8 mouse cellular contexts compared by ENCODE assay signal in genomic region chr2:181364487-181364859, GRCm38 (mm10). TPM values are rescaled to one million over a fixed set of nuclear protein-coding genes. Genes with fewer than 3 reads are reported as not detected.
DNase-seq lines count a peak whose midpoint lies in the region; ATAC-seq and TF ChIP-seq lines count a peak whose summit lies in the region.

No protein-coding gene starts in this region.

- peak overlapping the region; percentile 89 for H3K4me2 ChIP-seq in hindbrain, embryonic 11.5 days (replicated peaks; ENCODE audit: low read depth, low read length)
- H3K4me2 ChIP-seq in midbrain, embryonic 12.5 days (replicated peaks) = peak overlapping the region; percentile 99

- H3K4me3 ChIP-seq in kidney, adult 2 months (ENCODE audit: insufficient read depth, low read depth, low read length) = peak overlapping the region; percentile 75
- peak overlapping the region; percentile 88 for H3K4me3 ChIP-seq in hindbrain, embryonic 11.5 days (ENCODE audit: low read depth, low read length)
- peak overlapping the region; percentile 75 for H3K4me3 ChIP-seq in midbrain, embryonic 12.5 days

- peak overlapping the region; percentile 93 for H3K9ac ChIP-seq in hindbrain, embryonic 11.5 days (ENCODE audit: low read depth, low read length)
- H3K9ac ChIP-seq in midbrain, embryonic 12.5 days (replicated peaks) = peak overlapping the region; percentile 94

- no peak; the same call in 1 of the 2 replicates for ATAC-seq in hindbrain, embryonic 11.5 days (ENCODE audit: low FRiP score)
- 0 out of 2 replicates have a peak, but pooled peaks have one; percentile 10 for ATAC-seq in midbrain, embryonic 12.5 days (ENCODE audit: low FRiP score, low read depth)
- no peak for ATAC-seq in megakaryocyte-erythroid progenitor cell, adult 5-6 weeks (replicated peaks; ENCODE audit: low FRiP score, low TSS enrichment, poor library complexity, severe bottlenecking)

- H3K27me3 ChIP-seq in kidney, adult 2 months (replicated peaks; ENCODE audit: control insufficient read depth, insufficient read depth, low read length) = no peaks in the 10 kb centered on the region
- H3K27me3 ChIP-seq in hindbrain, embryonic 11.5 days (ENCODE audit: control insufficient read depth, insufficient read depth, low read length) = no peaks in the 10 kb centered on the region
- H3K27me3 ChIP-seq in midbrain, embryonic 12.5 days = no peaks in the 10 kb centered on the region

- 5% methylated on average over 14 of the region's 14 CpGs for WGBS in kidney, adult 2 months
- WGBS in hindbrain, embryonic 11.5 days = 9% methylated on average over 14 of the region's 14 CpGs
- WGBS in midbrain, embryonic 12.5 days = 10% methylated on average over 14 of the region's 14 CpGs

- H3K4me1 ChIP-seq in kidney, adult 2 months (ENCODE audit: control insufficient read depth, insufficient read depth, low read length) = peaks cover 6% of the 10 kb centered on the region; the same call in 1 of the 2 replicates
- H3K4me1 ChIP-seq in hindbrain, embryonic 11.5 days (replicated peaks; ENCODE audit: control insufficient read depth, insufficient read depth, low read length) = peaks cover 6% of the 10 kb centered on the region; the same call in 1 of the 2 replicates
- H3K4me1 ChIP-seq in midbrain, embryonic 12.5 days = peaks cover 35% of the 10 kb centered on the region

- H3K9me3 ChIP-seq in hindbrain, embryonic 11.5 days (ENCODE audit: control insufficient read depth, low read length) = no peaks in the 10 kb centered on the region
- H3K9me3 ChIP-seq in midbrain, embryonic 12.5 days = no peaks in the 10 kb centered on the region

- no peak overlapping the region for H3K27ac ChIP-seq in kidney, adult 2 months (ENCODE audit: insufficient read depth, low read depth, low read length)
- H3K27ac ChIP-seq in hindbrain, embryonic 11.5 days (ENCODE audit: low read depth, low read length) = peak overlapping the region; percentile 90; the same call in 1 of the 2 replicates
- peak overlapping the region; percentile 90 for H3K27ac ChIP-seq in midbrain, embryonic 12.5 days (replicated peaks)

- H3K36me3 ChIP-seq in kidney, adult 2 months (ENCODE audit: control insufficient read depth, insufficient read depth, low read length) = peaks cover 2% of the 10 kb centered on the region; the same call in 1 of the 2 replicates
- peaks cover 9% of the 10 kb centered on the region; the same call in 1 of the 2 replicates for H3K36me3 ChIP-seq in hindbrain, embryonic 11.5 days (ENCODE audit: control insufficient read depth, insufficient read depth, low read length)
- H3K36me3 ChIP-seq in midbrain, embryonic 12.5 days = peaks cover 49% of the 10 kb centered on the region

- DNase-seq in kidney, adult 2 months = no peak
- no peak for DNase-seq in kidney, postnatal 14 days
- DNase-seq in MN1 (ENCODE audit: low spot score) (peak; percentile 14), adipocyte (ENCODE audit: low spot score) (no peak)
- no peak for DNase-seq in hindbrain, embryonic 11.5 days (ENCODE audit: low spot score)
- DNase-seq in right cerebral cortex, postnatal 14 days = no peak

- TF ChIP-seq POLR2A in kidney, adult 2 months (IDR thresholded peaks at IDR 0.05; ENCODE audit: low read depth, low read length) = no peak

- no peak for TF ChIP-seq CTCF in kidney, adult 2 months (conservative IDR thresholded peaks at IDR 0.05; ENCODE audit: insufficient read depth, insufficient read length, low read depth, low read length)

RNA-seq across cellular contexts. Expression of gene Zgpat, which starts 0.3 kb away (rescaled TPM):
- polyA plus RNA-seq in kidney, adult 2 months (2012; rRNA removed) = 29.6 and 35.2 TPM in 2 replicates
- 33.4 and 38.1 TPM in 2 replicates for polyA plus RNA-seq in hindbrain, embryonic 11.5 days (2014; fragmentation: Nextera tagmentation; extraction: Ambion mirVana)
- 69.4 and 75.0 TPM in 2 replicates for polyA plus RNA-seq in midbrain, embryonic 12.5 days (2016; fragmentation: Nextera tagmentation; extraction: Ambion mirVana)
- 20.3 and 25.2 TPM in 2 replicates for total RNA-seq in megakaryocyte-erythroid progenitor cell, adult 5-6 weeks (2014; fragmentation: Nextera tagmentation)
- total RNA-seq in megakaryocyte-erythroid progenitor cell, adult 5-6 weeks (2017) = 26.2 and 45.0 TPM in 2 replicates

RNA-seq across cellular contexts. Expression of gene Arfrp1, which starts 0.7 kb away (rescaled TPM):
- 32.0 and 36.0 TPM in 2 replicates for polyA plus RNA-seq in kidney, adult 2 months (2012; rRNA removed)
- polyA plus RNA-seq in hindbrain, embryonic 11.5 days (2014; fragmentation: Nextera tagmentation; extraction: Ambion mirVana) = 51.6 and 55.2 TPM in 2 replicates
- polyA plus RNA-seq in midbrain, embryonic 12.5 days (2016; fragmentation: Nextera tagmentation; extraction: Ambion mirVana) = 84.0 and 84.2 TPM in 2 replicates
- total RNA-seq in megakaryocyte-erythroid progenitor cell, adult 5-6 weeks (2014; fragmentation: Nextera tagmentation) = 53.3 and 66.5 TPM in 2 replicates
- total RNA-seq in megakaryocyte-erythroid progenitor cell, adult 5-6 weeks (2017) = 52.8 and 72.9 TPM in 2 replicates

RNA-seq across cellular contexts. Expression of gene Lime1, which starts 15.4 kb away (rescaled TPM):
- 35.1 and 53.7 TPM in 2 replicates for polyA plus RNA-seq in kidney, adult 2 months (2012; rRNA removed)
- polyA plus RNA-seq in hindbrain, embryonic 11.5 days (2014; fragmentation: Nextera tagmentation; extraction: Ambion mirVana) = 20.2 and 20.9 TPM in 2 replicates
- 36.2 and 40.3 TPM in 2 replicates for polyA plus RNA-seq in midbrain, embryonic 12.5 days (2016; fragmentation: Nextera tagmentation; extraction: Ambion mirVana)
- 31.0 and 50.4 TPM in 2 replicates for total RNA-seq in megakaryocyte-erythroid progenitor cell, adult 5-6 weeks (2014; fragmentation: Nextera tagmentation)
- 19.8 and 26.8 TPM in 2 replicates for total RNA-seq in megakaryocyte-erythroid progenitor cell, adult 5-6 weeks (2017)

RNA-seq across cellular contexts. Expression of gene Rtel1, which starts 44.9 kb away (rescaled TPM):
- 30.2 and 30.9 TPM in 2 replicates for polyA plus RNA-seq in kidney, adult 2 months (2012; rRNA removed)
- 41.6 and 45.6 TPM in 2 replicates for polyA plus RNA-seq in hindbrain, embryonic 11.5 days (2014; fragmentation: Nextera tagmentation; extraction: Ambion mirVana)
- polyA plus RNA-seq in midbrain, embryonic 12.5 days (2016; fragmentation: Nextera tagmentation; extraction: Ambion mirVana) = 54.2 and 55.3 TPM in 2 replicates
- total RNA-seq in megakaryocyte-erythroid progenitor cell, adult 5-6 weeks (2014; fragmentation: Nextera tagmentation) = 110 and 144 TPM in 2 replicates
- 45.6 and 78.9 TPM in 2 replicates for total RNA-seq in megakaryocyte-erythroid progenitor cell, adult 5-6 weeks (2017)

RNA-seq across cellular contexts. Expression of gene Stmn3, which starts 50.2 kb away (rescaled TPM):
- 0.46 and 2.4 TPM in 2 replicates for polyA plus RNA-seq in kidney, adult 2 months (2012; rRNA removed)
- 426 and 432 TPM in 2 replicates for polyA plus RNA-seq in hindbrain, embryonic 11.5 days (2014; fragmentation: Nextera tagmentation; extraction: Ambion mirVana)
- polyA plus RNA-seq in midbrain, embryonic 12.5 days (2016; fragmentation: Nextera tagmentation; extraction: Ambion mirVana) = 443 and 455 TPM in 2 replicates
- not detected in 2 replicates for total RNA-seq in megakaryocyte-erythroid progenitor cell, adult 5-6 weeks (2014; fragmentation: Nextera tagmentation)
- total RNA-seq in megakaryocyte-erythroid progenitor cell, adult 5-6 weeks (2017) = not detected in 2 replicates
